Mouse (Mus musculus): ENCODE data around the gene Npl.

- TF ChIP-seq CTCF (IDR thresholded peaks at IDR 0.05; ENCODE audit: low read depth), result no peak
- no peak for TF ChIP-seq EP300 (IDR thresholded peaks at IDR 0.05; ENCODE audit: low read depth)
Measured at GRCm38 (mm10) chr1:153590176-153590734, 40.4 kb upstream of the Npl start.
